Mouse (Mus musculus) CH12.LX (cell line): ENCODE data around the gene Ndufv2.

Source experiments
- CTCF ChIP-seq, 2 experiments: IDR thresholded peaks in 1 of 2; conservative IDR thresholded peaks in 1 of 2; 2 replicates each; pipeline ENCODE4 v1.5.1; 2011 to 2012; ENCODE audit warnings: low read depth in 2 of 2, low read length in 2 of 2, improper control_type of control experiment in 1 of 2, inconsistent platforms in 1 of 2, mild to moderate bottlenecking in 1 of 2, moderate library complexity in 1 of 2
- HCFC1 ChIP-seq: IDR thresholded peaks from 2 replicates; pipeline ENCODE4 v1.6.1; 2012; ENCODE audit warnings: low read depth, mild to moderate bottlenecking, inconsistent platforms, low read length, improper control_type of control experiment
- KAT2A ChIP-seq: IDR thresholded peaks from 2 replicates; pipeline ENCODE4 v1.6.1; 2012; ENCODE audit warnings: low read length, improper control_type of control experiment, inconsistent platforms; ENCODE audit not compliant: insufficient replicate concordance
- MAFK ChIP-seq: IDR thresholded peaks from 2 replicates; pipeline ENCODE4 v1.6.1; 2011; ENCODE audit warnings: low read length, improper control_type of control experiment; ENCODE audit not compliant: insufficient replicate concordance
- MAX ChIP-seq: IDR thresholded peaks from 2 replicates; pipeline ENCODE4 v1.6.1; 2011; ENCODE audit warnings: low read length, improper control_type of control experiment
- MEF2A ChIP-seq: IDR thresholded peaks from 2 replicates; pipeline ENCODE4 v1.6.1; 2014; ENCODE audit warnings: low read depth, mild to moderate bottlenecking, inconsistent platforms, low read length, improper control_type of control experiment, borderline replicate concordance
- NRF1 ChIP-seq: IDR thresholded peaks from 2 replicates; pipeline ENCODE4 v1.6.1; 2014; ENCODE audit warnings: low read depth, mild to moderate bottlenecking, inconsistent platforms, low read length, improper control_type of control experiment, moderate library complexity
- TCF12 ChIP-seq: IDR thresholded peaks from 2 replicates; pipeline ENCODE4 v1.6.1; 2014; ENCODE audit warnings: low read depth, mild to moderate bottlenecking, inconsistent platforms, low read length, improper control_type of control experiment

DNA sequence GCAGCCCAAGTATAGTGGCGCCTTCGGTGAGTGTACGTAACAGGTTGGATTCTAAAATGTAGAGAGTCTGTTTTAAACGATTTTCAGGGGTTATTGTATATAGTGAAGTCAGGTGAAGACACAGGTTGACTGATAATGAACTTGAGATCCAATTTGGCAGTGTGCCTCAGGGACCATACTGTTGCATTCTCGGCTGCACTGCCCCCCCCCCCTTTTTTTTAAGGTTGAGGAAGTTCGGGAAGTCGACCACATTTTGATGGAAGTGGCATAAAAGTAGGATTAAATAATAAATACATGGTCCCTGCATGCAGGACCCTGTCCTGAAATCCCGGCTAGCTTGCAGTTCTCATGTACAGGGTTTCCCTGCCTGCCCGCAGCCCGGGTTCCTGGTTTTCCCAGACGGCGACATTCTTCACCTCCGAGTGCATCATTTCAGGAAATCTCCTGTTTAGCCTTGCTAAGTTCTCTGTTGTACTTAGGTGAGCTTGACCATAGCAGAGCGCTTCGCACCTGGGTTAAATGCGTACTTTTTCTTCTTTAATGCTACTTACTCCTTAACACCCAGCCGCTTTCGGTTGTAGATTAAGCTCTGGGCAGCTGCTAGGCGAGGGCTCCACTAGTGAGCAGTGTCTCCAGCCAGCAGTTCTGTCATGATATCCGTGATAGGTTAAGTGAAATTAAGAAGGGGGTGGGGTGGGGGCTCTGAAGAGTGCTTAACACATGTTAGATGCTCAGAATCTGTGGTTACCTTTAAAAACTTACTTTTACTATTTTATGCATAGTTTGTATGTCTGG is 22.7 kb upstream of the Ndufv2 start:
- TF ChIP-seq MAX (no peak), KAT2A (no peak), CTCF (conservative IDR thresholded peaks at IDR 0.05 in 1 of 2, IDR thresholded peaks at IDR 0.05 in 1 of 2; ENCODE audit: low read depth in 2 of 2, low read length in 2 of 2) (no peak), MAFK (no peak), MEF2A (no peak), TCF12 (no peak), NRF1 (no peak), HCFC1 (no peak; the same call in 1 of the 2 replicates)
